Mouse (Mus musculus) liver, embryonic 14.5 days (tissue): ENCODE results near the gene Rhobtb1. TPM values are rescaled to one million over a fixed set of nuclear protein-coding genes. Genes with fewer than 3 reads are reported as not detected.

Experiments used
- ATAC-seq: fragments of 200-750 bp; cut with Nextera tagmentation; 2 replicates; pipeline ENCODE4 v1.8.0; 2017; ENCODE audit warnings: moderate number of reproducible peaks, mild to moderate bottlenecking, moderate library complexity; ENCODE audit not compliant: insufficient read depth
- DNase-seq, 3 experiments: peaks; one replicate each; pipeline ENCODE4 v3.0.0-alpha.2; 2012 to 2013; ENCODE audit warnings: low read depth in 3 of 3, low spot score in 3 of 3
- H3K27ac ChIP-seq: fragments of 300-500 bp; sonication (generic); 2 replicates; pipeline ENCODE4 v1.5.1; 2014; ENCODE audit warnings: moderate library complexity, mild to moderate bottlenecking, control low read depth, inconsistent platforms
- H3K27me3 ChIP-seq: fragments of 300-500 bp; sonication (generic); 2 replicates; pipeline ENCODE4 v1.6.1; 2014; ENCODE audit warnings: mild to moderate bottlenecking, low read length, moderate library complexity; ENCODE audit not compliant: control insufficient read depth, insufficient read depth
- H3K36me3 ChIP-seq: fragments of 300-500 bp; sonication (generic); replicated peaks from 2 replicates; pipeline ENCODE4 v1.6.1; 2014; ENCODE audit warnings: low read depth; ENCODE audit not compliant: control insufficient read depth, insufficient read depth
- H3K4me1 ChIP-seq, 2 experiments: fragments of 200-500 bp in 1 of 2; fragments of 300-500 bp in 1 of 2; sonication (generic) in 1 of 2; replicated peaks; 2 replicates each; pipeline ENCODE4 v1.6.1; 2012 to 2014; ENCODE audit warnings: antibody characterized with exemption in 1 of 2, inconsistent platforms in 1 of 2, low read length in 1 of 2; ENCODE audit not compliant: control insufficient read depth in 2 of 2, insufficient read depth in 2 of 2
- H3K4me2 ChIP-seq: fragments of 300-500 bp; sonication (generic); 2 replicates; pipeline ENCODE4 v1.6.1; 2014; ENCODE audit warnings: low read depth, mild to moderate bottlenecking, control low read depth, moderate library complexity
- H3K4me3 ChIP-seq, 2 experiments: fragments of 200-500 bp in 1 of 2; fragments of 300-500 bp in 1 of 2; sonication (generic) in 1 of 2; 2 replicates each; pipeline ENCODE4 v1.5.1; 2012 to 2014; ENCODE audit warnings: low read depth in 2 of 2, low read length in 2 of 2, mild to moderate bottlenecking in 2 of 2, control low read depth in 1 of 2, inconsistent platforms in 1 of 2, moderate library complexity in 1 of 2; ENCODE audit not compliant: insufficient read depth in 1 of 2
- H3K9ac ChIP-seq: fragments of 300-500 bp; sonication (generic); replicated peaks from 2 replicates; pipeline ENCODE4 v1.6.1; 2014; ENCODE audit warnings: mild to moderate bottlenecking, control low read depth, moderate library complexity
- H3K9me3 ChIP-seq: fragments of 300-500 bp; sonication (generic); 2 replicates; pipeline ENCODE4 v1.6.1; 2016; ENCODE audit warnings: low read length, mixed read lengths; ENCODE audit not compliant: control insufficient read depth
- CTCF ChIP-seq: IDR thresholded peaks from 2 replicates; pipeline ENCODE4 v1.5.1; 2016; ENCODE audit warnings: antibody characterized with exemption, low read depth, control low read depth
- EP300 ChIP-seq: IDR thresholded peaks from 2 replicates; pipeline ENCODE4 v1.6.1; 2016; ENCODE audit warnings: antibody characterized with exemption, low read depth
- WGBS: fragments of 180-500 bp; shearing (Covaris S2); extraction: QIAGEN DNeasy Blood & Tissue Kit; methylation state at CpG from one replicate; pipeline ENCODE4 v1.1.7; 2014; ENCODE audit not compliant: insufficient replicate concordance; 5-methylcytosine and 5-hydroxymethylcytosine counted together
- polyA plus RNA-seq, 2 experiments: library from polyadenylated mRNA; depleted of rRNA in 1 of 2; stranded (reverse) in 1 of 2; unstranded in 1 of 2; fragments of >200 nt; fragmentation: Nextera tagmentation in 1 of 2; extraction: Ambion mirVana in 1 of 2; gene quantifications; 2 replicates each; pipeline versions ENCODE4 v1.2.1 to v1.2.3; 2012 to 2014

Gene Rhobtb1
- polyA plus RNA-seq, 2 experiments = 2.5 to 7.1 TPM

GRCm38 (mm10) chr10:69126546-69126945 is 24.7 kb upstream of the Rhobtb1 start:
- TF ChIP-seq CTCF = no peak
- TF ChIP-seq EP300 = no peak
- ATAC-seq (no peak), DNase-seq (no peak)
- Histone ChIP-seq H3K27me3 (no peaks in the 10 kb centered on the region), H3K36me3 (no peaks in the 10 kb centered on the region), H3K9me3 (no peaks in the 10 kb centered on the region), H3K4me1 (0 out of 4 replicates have a peak, but pooled peaks cover 0 to 3% of the 10 kb centered on the region in 2 experiments), H3K27ac (no peak overlapping the region), H3K4me2 (no peak overlapping the region), H3K4me3 (no peak overlapping the region), H3K9ac (no peak overlapping the region)
- WGBS = 67% methylated on average over 2 of the region's 2 CpGs

- H3K4me3 ChIP-seq = no peak overlapping the region
- no peak overlapping the region for H3K4me2 ChIP-seq
- H3K9me3 ChIP-seq = no peaks in the 10 kb centered on the region
- ATAC-seq = no peak
- WGBS = 43% methylated on average over 3 of the region's 3 CpGs
- H3K27ac ChIP-seq = no peak overlapping the region
- no peaks in the 10 kb centered on the region for H3K27me3 ChIP-seq
- H3K9ac ChIP-seq = no peak overlapping the region
- no peaks in the 10 kb centered on the region for H3K36me3 ChIP-seq
- no peak for DNase-seq
- TF ChIP-seq CTCF (no peak), EP300 (no peak)
- 0 out of 4 replicates have a peak, but pooled peaks cover 0 to 3% of the 10 kb centered on the region in 2 experiments for H3K4me1 ChIP-seq
Observed at GRCm38 (mm10) chr10:69128531-69128930, 22.7 kb upstream of the Rhobtb1 start.

GRCm38 (mm10) chr10:69130613-69131012 is 20.6 kb upstream of the Rhobtb1 start:
- Histone ChIP-seq H3K9ac (no peak overlapping the region), H3K9me3 (no peaks in the 10 kb centered on the region), H3K27ac (no peak overlapping the region), H3K27me3 (no peaks in the 10 kb centered on the region), H3K4me2 (no peak overlapping the region), H3K4me3 (no peak overlapping the region), H3K4me1 (peaks cover 0 to 3% of the 10 kb centered on the region in 2 experiments; a peak in 1 of 4 replicates), H3K36me3 (no peaks in the 10 kb centered on the region)
- 66% methylated on average over 5 of the region's 5 CpGs for WGBS
- TF ChIP-seq EP300 (no peak), CTCF (no peak)
- DNase-seq (no peak), ATAC-seq (no peak)

DNA sequence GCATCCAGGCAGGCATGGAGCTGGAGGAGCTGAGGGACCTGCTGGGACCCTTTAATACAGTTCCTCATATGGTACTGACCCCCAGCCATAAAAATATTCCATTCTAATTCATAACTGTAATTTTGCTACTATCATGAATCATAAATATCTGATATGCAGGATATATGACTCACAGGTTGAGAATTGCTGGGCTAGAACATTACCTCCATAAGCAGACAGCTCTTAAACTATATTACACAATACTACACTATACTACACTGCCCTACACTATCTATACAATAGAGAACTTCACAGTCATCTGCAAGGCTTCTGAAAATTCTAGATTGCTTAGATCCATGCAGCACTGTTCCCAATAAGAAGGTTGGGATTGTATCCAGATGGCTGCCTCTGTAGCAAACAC is 16.9 kb upstream of the Rhobtb1 start:
- no peaks in the 10 kb centered on the region for H3K36me3 ChIP-seq
- H3K9ac ChIP-seq = no peak overlapping the region

DNA sequence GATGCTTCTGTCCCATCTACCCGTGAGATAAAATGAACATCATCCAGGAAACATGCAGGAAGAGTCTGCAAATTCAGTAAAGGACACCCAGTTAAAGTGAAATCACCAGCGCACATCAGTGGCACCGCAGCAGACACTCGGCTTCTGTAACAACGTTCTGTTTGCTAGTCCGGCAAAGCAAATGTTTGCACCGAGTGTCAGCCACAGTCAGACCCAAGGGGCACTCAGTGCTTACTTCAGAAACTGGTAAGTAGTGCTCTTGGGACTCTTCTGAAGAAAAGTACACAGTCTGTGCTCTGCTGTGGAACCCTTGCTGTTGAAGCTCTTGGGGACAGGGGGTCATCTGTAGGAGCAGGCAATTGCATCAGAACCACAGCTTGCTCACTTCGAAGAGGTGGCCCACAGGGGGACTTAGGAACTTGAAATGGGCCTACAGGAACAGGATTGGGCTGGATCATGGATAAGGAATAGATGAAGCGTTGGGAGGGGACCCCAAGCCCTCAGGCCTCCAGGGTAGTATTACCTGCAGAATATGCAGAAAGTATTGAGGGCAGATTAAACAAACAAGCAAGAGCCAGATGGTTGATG is 14.9 kb upstream of the Rhobtb1 start:
- no peak overlapping the region; the same call in 1 of the 2 replicates for H3K4me2 ChIP-seq
- H3K9me3 ChIP-seq = no peaks in the 10 kb centered on the region
- H3K27ac ChIP-seq = no peak overlapping the region
- no peaks in the 10 kb centered on the region for H3K27me3 ChIP-seq
- no peak overlapping the region for H3K9ac ChIP-seq
- H3K36me3 ChIP-seq = no peaks in the 10 kb centered on the region
- 26% methylated on average over 9 of the region's 9 CpGs for WGBS
- no peak overlapping the region for H3K4me3 ChIP-seq
- DNase-seq (no peak), ATAC-seq (no peak)
- TF ChIP-seq EP300 = no peak
- TF ChIP-seq CTCF = no peak
- H3K4me1 ChIP-seq = peaks cover 0 to 7% of the 10 kb centered on the region in 2 experiments; a peak in 1 of 4 replicates

More for the DNA sequence above, 16.9 kb upstream of the Rhobtb1 start:
- DNase-seq (no peak), ATAC-seq (no peak)
- H3K27ac ChIP-seq = no peak overlapping the region
- H3K4me3 ChIP-seq = no peak overlapping the region
- no peaks in the 10 kb centered on the region for H3K27me3 ChIP-seq
- no peak overlapping the region for H3K4me2 ChIP-seq
- peaks cover 0 to 7% of the 10 kb centered on the region in 2 experiments; a peak in 1 of 4 replicates for H3K4me1 ChIP-seq
- no peaks in the 10 kb centered on the region for H3K9me3 ChIP-seq
- TF ChIP-seq CTCF = no peak
- no peak for TF ChIP-seq EP300
